Mouse (Mus musculus): ENCODE measurements at regions not wholly inside any gene's neighbourhood (a gene's known extent, or its start where the extent isn't known, plus 50 kb on each side); places are given as distances from the start of the nearest gene placed in this dataset.

- peak; percentile 24 for DNase-seq (ENCODE audit: extremely low spot score, low spot score)
Observed at GRCm38 (mm10) chr6:52368734-52369412, 55.6 kb downstream of the Evx1 start.

GRCm38 (mm10) chr6:52370806-52371360 lies 57.6 kb downstream of the Evx1 start:
- no peak for DNase-seq (ENCODE audit: extremely low spot score, low spot score)

- no peak for DNase-seq (ENCODE audit: extremely low spot score, low spot score)
Observed at GRCm38 (mm10) chr6:52379146-52379545, 65.8 kb downstream of the Evx1 start.

GRCm38 (mm10) chr6:52379588-52379987 lies 66.3 kb downstream of the Evx1 start:
- DNase-seq (ENCODE audit: extremely low spot score, low spot score): no peak

GRCm38 (mm10) chr6:52385044-52385443 lies 71.7 kb downstream of the Evx1 start:
- no peak for DNase-seq (ENCODE audit: extremely low spot score, low spot score)

- no peak for DNase-seq (ENCODE audit: extremely low spot score, low spot score)
Observed at GRCm38 (mm10) chr6:52401404-52401803, 88.1 kb downstream of the Evx1 start.

GRCm38 (mm10) chr6:52409991-52410390 lies 96.7 kb downstream of the Evx1 start:
- DNase-seq (ENCODE audit: extremely low spot score, low spot score): no peak

GRCm38 (mm10) chr6:52410711-52411110 lies 97.4 kb downstream of the Evx1 start:
- no peak for DNase-seq (ENCODE audit: extremely low spot score, low spot score)

GRCm38 (mm10) chr6:52411302-52411701 lies 98.0 kb downstream of the Evx1 start:
- no peak for DNase-seq (ENCODE audit: extremely low spot score, low spot score)

GRCm38 (mm10) chr6:52413639-52414038 lies 100.3 kb downstream of the Evx1 start:
- DNase-seq (ENCODE audit: extremely low spot score, low spot score): no peak

- no peak for DNase-seq (ENCODE audit: extremely low spot score, low spot score)
Observed at GRCm38 (mm10) chr6:52415341-52415946, 102.1 kb downstream of the Evx1 start.

- DNase-seq (ENCODE audit: extremely low spot score, low spot score): no peak
Observed at GRCm38 (mm10) chr6:52416491-52416890, 103.2 kb downstream of the Evx1 start.

GRCm38 (mm10) chr6:52417439-52418124 lies 104.3 kb downstream of the Evx1 start:
- DNase-seq (ENCODE audit: extremely low spot score, low spot score): no peak

- DNase-seq (ENCODE audit: extremely low spot score, low spot score): peak; percentile 36
Observed at GRCm38 (mm10) chr6:52418451-52419170, 105.3 kb downstream of the Evx1 start.

GRCm38 (mm10) chr6:52420276-52420970 lies 107.1 kb downstream of the Evx1 start:
- no peak for DNase-seq (ENCODE audit: extremely low spot score, low spot score)

GRCm38 (mm10) chr6:52421771-52422170 lies 108.5 kb downstream of the Evx1 start:
- no peak for DNase-seq (ENCODE audit: extremely low spot score, low spot score)

- DNase-seq (ENCODE audit: extremely low spot score, low spot score): no peak
Observed at GRCm38 (mm10) chr6:52422686-52423085, 109.4 kb downstream of the Evx1 start.

GRCm38 (mm10) chr6:52423581-52424107 lies 110.3 kb downstream of the Evx1 start:
- DNase-seq (ENCODE audit: extremely low spot score, low spot score): no peak

GRCm38 (mm10) chr6:52424440-52424839 lies 111.1 kb downstream of the Evx1 start:
- DNase-seq (ENCODE audit: extremely low spot score, low spot score): no peak

GRCm38 (mm10) chr6:52425082-52425481 lies 111.8 kb downstream of the Evx1 start:
- DNase-seq (ENCODE audit: extremely low spot score, low spot score): no peak

All from neural tube, embryonic 10.5 days (tissue).